Mouse (Mus musculus): ENCODE results near the gene Stx8.
A peak's percentile ranks its signal among the peaks of the same experiment; 100 is the strongest.

Gene Stx8

DNA sequence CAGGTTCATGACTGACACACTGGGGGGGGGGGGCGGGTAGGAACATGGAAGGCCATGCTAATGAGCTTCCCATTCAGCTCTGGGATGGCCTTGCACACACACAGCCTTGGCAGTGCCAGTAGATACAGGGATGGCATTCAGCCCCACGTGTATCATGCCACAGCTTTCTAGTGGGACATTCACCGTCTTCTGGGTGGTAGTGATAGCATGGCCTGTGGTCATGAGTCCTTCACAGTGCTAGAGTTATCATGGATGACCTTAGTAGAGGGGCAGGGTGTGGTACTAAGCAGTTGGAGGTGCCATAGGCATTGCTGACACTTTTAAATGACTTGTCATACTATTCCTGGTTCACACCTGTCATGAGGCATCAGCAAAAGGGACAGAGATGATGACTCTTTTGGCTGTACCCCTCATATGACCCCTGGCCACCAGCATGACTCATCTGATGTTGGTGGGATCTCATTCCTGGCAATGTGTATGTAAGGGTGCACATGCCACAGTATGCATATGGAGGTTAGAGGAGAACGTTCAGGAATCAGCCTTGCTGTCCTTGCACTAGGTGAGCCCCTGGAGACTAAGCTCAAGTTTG, 69.4 kb downstream of the Stx8 start:
- no peak for DNase-seq (ENCODE audit: low spot score in 2 of 2)

GRCm38 (mm10) chr11:68036133-68036959, 70.4 kb downstream of the Stx8 start:
- DNase-seq (ENCODE audit: low spot score in 2 of 2): no peak

- no peak for DNase-seq (ENCODE audit: low spot score in 2 of 2)
Observed at GRCm38 (mm10) chr11:68037093-68037492, 71.1 kb downstream of the Stx8 start.

DNA sequence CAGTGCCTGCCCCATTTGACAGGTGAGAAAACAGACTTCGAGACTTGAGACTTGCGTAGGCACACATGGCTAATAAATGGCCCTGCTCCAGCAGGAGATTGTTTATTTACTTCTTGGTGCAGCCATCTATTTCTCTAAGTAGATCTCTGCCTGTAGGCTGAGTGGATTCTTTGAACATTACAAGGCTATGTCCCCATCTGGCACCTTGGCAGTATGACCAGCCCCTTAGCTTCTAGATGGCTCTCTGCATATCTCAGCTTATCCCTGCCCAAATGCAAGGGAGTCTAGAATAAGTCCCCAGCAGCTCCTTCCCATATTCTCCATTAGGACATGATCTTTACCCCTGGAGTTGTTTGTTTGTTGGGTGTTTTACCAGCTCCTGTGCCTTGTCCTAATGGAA, 72.1 kb downstream of the Stx8 start:
- no peak for DNase-seq (ENCODE audit: low spot score in 2 of 2)

DNA sequence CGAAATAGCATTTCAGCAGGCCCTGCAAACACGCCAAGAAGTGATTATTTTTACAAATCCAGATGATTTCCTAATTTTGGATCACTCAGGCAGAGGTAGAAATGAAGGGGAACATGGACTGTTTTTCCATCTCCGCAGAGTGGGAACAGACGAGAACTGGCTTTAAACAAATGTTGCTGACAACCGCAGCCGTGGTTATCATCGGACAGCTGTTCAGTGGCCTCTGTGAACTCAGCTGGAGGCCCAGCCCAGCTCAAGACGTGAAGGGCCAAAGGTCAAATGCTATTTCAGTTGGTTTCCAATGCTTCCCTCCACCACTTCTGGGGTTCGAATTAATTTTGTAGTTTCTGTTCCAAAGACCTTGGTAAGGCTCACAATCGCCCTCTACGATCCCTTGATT, 78.2 kb downstream of the Stx8 start:
- no peak for DNase-seq (ENCODE audit: low spot score in 2 of 2)

DNA sequence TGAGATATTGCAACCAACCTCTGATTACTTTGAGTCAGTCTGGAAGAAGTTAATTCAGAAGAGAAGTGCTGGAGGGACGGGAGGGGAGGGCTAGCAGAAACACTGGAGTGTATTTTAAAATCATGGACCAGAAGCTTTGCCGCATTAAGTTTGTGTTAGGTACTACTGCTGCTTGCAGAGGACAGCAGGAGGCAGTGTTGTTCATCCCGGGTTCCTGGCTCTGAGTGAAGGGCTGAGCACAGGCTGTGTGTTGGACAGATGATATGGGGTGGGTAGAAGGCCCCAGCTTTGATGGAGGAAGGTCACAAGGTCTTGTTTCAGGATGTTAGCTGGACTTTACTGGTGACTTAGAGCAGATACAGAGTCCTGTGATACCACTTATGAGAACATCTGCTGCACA, 80.9 kb downstream of the Stx8 start:
- DNase-seq (ENCODE audit: low spot score in 2 of 2): no peak

- DNase-seq (ENCODE audit: low spot score in 2 of 2): no peak
Observed at GRCm38 (mm10) chr11:68049261-68050165, 83.5 kb downstream of the Stx8 start.

DNA sequence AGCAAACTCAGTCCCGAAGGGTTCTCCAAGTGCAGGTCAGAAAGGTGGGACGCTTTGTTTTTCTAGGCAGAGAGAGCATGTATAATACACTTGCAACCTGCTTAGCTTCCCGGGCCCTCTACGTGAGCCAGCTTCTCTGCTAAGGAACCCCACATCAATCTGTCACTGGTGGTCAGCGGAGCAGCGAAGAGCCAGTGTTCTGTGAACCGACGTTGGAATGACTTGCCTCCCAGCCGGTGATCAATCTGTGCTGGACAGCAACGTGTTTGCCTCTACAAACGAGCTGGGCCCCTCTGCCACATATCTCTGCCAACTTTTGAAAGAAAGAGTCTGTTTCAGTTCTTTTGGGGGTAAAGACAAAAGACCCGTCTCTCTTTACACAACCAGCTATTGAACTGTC, 84.7 kb downstream of the Stx8 start:
- DNase-seq (ENCODE audit: low spot score in 2 of 2): no peak

- DNase-seq (ENCODE audit: low spot score in 2 of 2): no peak
Observed at GRCm38 (mm10) chr11:68051305-68051704, 85.3 kb downstream of the Stx8 start.

- no peak for DNase-seq (ENCODE audit: low spot score in 2 of 2)
Observed at GRCm38 (mm10) chr11:68058466-68059201, 92.6 kb downstream of the Stx8 start.

GRCm38 (mm10) chr11:68060651-68061050, 94.7 kb downstream of the Stx8 start:
- no peak for DNase-seq (ENCODE audit: low spot score in 2 of 2)

- no peak for DNase-seq (ENCODE audit: low spot score in 2 of 2)
Observed at GRCm38 (mm10) chr11:68062116-68062515, 96.1 kb downstream of the Stx8 start.

- DNase-seq (ENCODE audit: low spot score in 2 of 2): no peak
Observed at GRCm38 (mm10) chr11:68067806-68068205, 101.8 kb downstream of the Stx8 start.

GRCm38 (mm10) chr11:68070086-68070485, 104.1 kb downstream of the Stx8 start:
- no peak for DNase-seq (ENCODE audit: low spot score in 2 of 2)

GRCm38 (mm10) chr11:68071836-68072235, 105.8 kb downstream of the Stx8 start:
- no peak for DNase-seq (ENCODE audit: low spot score in 2 of 2)

- no peak for DNase-seq (ENCODE audit: low spot score in 2 of 2)
Observed at GRCm38 (mm10) chr11:68072597-68073210, 106.7 kb downstream of the Stx8 start.

DNA sequence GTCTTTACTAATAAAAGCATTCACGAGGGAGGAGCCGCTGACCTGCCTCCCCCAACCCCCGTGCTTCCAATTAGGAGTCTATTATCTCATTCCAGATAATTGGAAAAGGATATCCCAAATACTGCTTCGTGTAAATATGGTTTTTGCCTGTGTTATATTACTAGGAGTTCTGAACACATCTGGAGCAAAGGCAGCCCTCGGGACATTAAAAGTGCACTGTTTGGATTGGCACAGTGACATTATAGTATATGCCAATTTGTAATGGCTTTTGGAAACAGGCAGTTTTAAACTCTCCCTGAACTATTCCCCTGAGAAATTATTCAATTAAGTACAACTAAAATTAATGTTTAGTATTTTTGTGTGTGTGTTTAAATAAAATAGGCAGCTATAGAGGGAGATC, 108.7 kb downstream of the Stx8 start:
- no peak for DNase-seq (ENCODE audit: low spot score in 2 of 2)

DNA sequence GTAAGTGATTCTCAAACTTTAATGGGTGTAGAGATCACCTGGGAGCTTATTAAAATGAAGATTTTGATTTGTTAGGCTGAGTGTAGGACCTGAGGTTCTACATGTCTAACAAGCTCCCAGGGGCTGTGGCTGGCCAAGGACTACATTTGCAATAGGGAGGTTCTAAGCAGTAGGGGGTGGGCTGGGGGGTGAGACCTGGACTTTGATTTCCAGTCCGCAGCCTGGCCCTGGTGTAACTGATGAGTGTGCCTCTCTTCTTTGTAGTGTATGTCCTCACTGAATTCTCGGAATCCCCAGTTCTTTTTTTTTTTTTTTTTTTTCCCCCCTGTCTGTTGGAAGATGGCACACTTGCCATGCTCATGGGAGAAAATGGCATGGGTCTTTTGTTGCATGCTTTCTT, 109.3 kb downstream of the Stx8 start:
- no peak for DNase-seq (ENCODE audit: low spot score in 2 of 2)

DNA sequence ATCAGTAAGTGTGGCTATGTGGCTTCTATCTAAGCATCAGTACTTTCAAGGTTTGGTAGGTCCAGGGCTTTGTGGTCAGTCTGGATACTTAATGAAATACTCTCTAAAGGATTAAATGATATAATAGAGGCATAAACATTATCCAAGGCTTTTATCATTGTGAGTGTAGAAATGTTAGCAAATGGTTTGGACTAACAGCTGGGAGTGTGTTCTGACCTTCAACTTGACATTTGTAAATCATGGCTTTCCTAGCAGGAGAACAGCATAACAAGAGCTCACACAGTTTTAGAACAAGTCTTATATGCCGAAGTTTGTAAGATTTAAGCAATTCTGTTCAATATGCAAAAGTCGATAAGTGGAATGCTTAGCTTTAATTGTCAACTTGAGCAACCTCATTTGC, 113.8 kb downstream of the Stx8 start:
- DNase-seq (ENCODE audit: low spot score in 2 of 2): no peak

DNA sequence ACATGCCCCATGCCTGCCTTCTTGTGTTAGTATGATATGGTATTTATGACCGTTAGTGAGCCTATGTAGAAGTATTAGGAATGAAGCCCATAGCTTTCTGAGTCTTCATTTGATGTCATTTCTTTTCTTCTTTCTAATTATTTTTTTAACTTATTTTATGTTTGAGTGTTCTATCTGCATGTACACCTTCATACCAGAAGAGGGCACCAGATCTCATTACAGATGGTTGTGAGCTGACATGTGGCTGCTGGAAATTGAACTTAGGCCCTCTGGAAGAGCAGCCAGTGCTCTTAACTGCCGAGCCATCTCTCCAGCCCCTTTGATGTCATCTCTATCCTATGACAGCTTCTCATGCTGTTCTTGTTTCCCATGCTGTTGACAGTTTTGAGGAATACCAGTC, 115.0 kb downstream of the Stx8 start:
- DNase-seq (ENCODE audit: low spot score in 2 of 2): no peak

GRCm38 (mm10) chr11:68082756-68083155, 116.8 kb downstream of the Stx8 start:
- peak in 1 of 2 experiments; percentile 2 for DNase-seq (ENCODE audit: low spot score in 2 of 2)
